In the genomic region with DNA sequence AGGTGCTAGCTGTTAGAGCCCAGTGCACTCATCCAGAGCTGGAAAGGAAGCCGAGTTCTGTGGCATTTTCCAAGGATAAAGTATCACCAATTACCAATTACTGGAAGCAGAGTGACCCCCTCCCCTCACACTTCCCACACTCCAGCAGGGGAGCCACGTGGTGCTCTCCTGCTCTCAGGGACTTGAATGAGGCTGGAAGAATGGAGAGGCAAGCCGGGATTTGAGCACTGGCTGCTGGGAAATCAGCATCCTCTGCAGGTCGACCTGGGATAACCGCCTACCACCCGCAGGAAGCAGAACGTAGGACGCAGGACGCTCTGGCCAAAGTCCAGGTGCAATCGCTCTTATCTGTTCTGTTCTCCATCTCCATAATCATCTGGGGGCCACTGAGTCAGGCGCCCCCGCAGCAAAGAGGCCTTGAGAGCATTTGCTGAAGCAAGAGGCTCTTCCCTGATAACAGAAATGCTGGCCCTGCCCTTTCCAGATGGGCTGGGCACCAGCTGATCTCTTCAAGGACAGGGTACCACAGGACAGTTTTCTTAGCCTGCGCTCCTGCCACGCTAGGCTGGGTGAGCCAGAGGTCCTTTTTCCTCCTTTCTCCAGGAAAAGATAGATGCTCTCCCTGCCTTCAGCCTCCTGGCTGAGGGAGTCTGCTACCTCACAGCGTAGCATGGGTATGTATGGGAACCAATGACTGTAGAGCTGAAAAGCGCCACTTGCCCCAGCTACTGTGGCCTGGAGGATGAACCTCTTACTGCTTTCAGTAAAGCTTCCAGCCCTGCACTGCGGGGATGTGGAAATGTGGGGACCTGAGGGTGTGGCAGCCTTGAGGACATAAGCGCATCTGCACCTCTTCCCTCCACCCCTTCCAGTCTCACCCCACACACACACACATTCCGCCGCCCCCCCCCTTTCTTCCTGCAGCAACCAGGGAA, we compare ENCODE assay signal across 8 mouse cellular contexts. TPM values are rescaled to one million over a fixed set of nuclear protein-coding genes. Genes with fewer than 3 reads are reported as not detected.
A peak's percentile ranks its signal among the peaks of the same experiment; 100 is the strongest.
DNase-seq lines count a peak whose midpoint lies in the region; ATAC-seq and TF ChIP-seq lines count a peak whose summit lies in the region.

No protein-coding gene starts in this region.

- H3K36me3 ChIP-seq in heart, embryonic 10.5 days, result no peaks in the 10 kb centered on the region
- H3K36me3 ChIP-seq in E14TG2a.4 (ENCODE audit: insufficient read depth, low read length), result no peaks in the 10 kb centered on the region
- H3K36me3 ChIP-seq in forebrain, embryonic 13.5 days (ENCODE audit: poor library complexity, severe bottlenecking), result no peaks in the 10 kb centered on the region
- H3K36me3 ChIP-seq in liver, embryonic 15.5 days (replicated peaks), result no peaks in the 10 kb centered on the region

- H3K27ac ChIP-seq in heart, embryonic 10.5 days, result peak overlapping the region; percentile 52; the same call in 1 of the 2 replicates
- no peak overlapping the region for H3K27ac ChIP-seq in forebrain, embryonic 13.5 days
- no peak overlapping the region for H3K27ac ChIP-seq in liver, embryonic 15.5 days (replicated peaks)

- peaks cover 19% of the 10 kb centered on the region for H3K4me1 ChIP-seq in heart, embryonic 10.5 days
- H3K4me1 ChIP-seq in E14TG2a.4 (replicated peaks; ENCODE audit: low read depth, low read length), result peaks cover 64% of the 10 kb centered on the region
- H3K4me1 ChIP-seq in forebrain, embryonic 13.5 days, result 0 out of 2 replicates have a peak, but pooled peaks cover 13% of the 10 kb centered on the region
- peaks cover 12% of the 10 kb centered on the region for H3K4me1 ChIP-seq in liver, embryonic 15.5 days (replicated peaks)

- peak overlapping the region; percentile 38 for H3K4me2 ChIP-seq in forebrain, embryonic 13.5 days
- peak overlapping the region; percentile 49 for H3K4me2 ChIP-seq in liver, embryonic 15.5 days

- peaks cover 4% of the 10 kb centered on the region; the same call in 1 of the 2 replicates for H3K27me3 ChIP-seq in heart, embryonic 10.5 days (ENCODE audit: insufficient read depth, poor library complexity, severe bottlenecking)
- H3K27me3 ChIP-seq in E14TG2a.4 (ENCODE audit: insufficient read depth, low read length), result peaks cover 21% of the 10 kb centered on the region
- H3K27me3 ChIP-seq in forebrain, embryonic 13.5 days, result no peaks in the 10 kb centered on the region
- H3K27me3 ChIP-seq in liver, embryonic 15.5 days, result peaks cover 12% of the 10 kb centered on the region; the same call in 1 of the 2 replicates

- peak overlapping the region; percentile 12; the same call in 1 of the 2 replicates for H3K9ac ChIP-seq in forebrain, embryonic 13.5 days
- H3K9ac ChIP-seq in liver, embryonic 15.5 days, result no peak overlapping the region

- H3K9me3 ChIP-seq in heart, embryonic 10.5 days, result no peaks in the 10 kb centered on the region
- no peaks in the 10 kb centered on the region for H3K9me3 ChIP-seq in E14TG2a.4 (ENCODE audit: low read length)
- H3K9me3 ChIP-seq in forebrain, embryonic 13.5 days (replicated peaks), result no peaks in the 10 kb centered on the region
- H3K9me3 ChIP-seq in liver, embryonic 15.5 days (replicated peaks), result no peaks in the 10 kb centered on the region

- no peak for ATAC-seq in forebrain, embryonic 13.5 days
- no peak for ATAC-seq in liver, embryonic 15.5 days (ENCODE audit: insufficient read depth)

- DNase-seq in heart, embryonic 10.5 days (ENCODE audit: low spot score), result no peak
- no peak for DNase-seq in heart, postnatal 4 days
- no peak for DNase-seq in right cerebral cortex, postnatal 25 days
- no peak for DNase-seq in B cell, adult 2 months
- no peak for DNase-seq in gastrocnemius, postnatal 10 days

- H3K4me3 ChIP-seq in heart, embryonic 10.5 days, result peak overlapping the region; percentile 51
- peak overlapping the region; percentile 60 for H3K4me3 ChIP-seq in E14TG2a.4 (replicated peaks; ENCODE audit: low read length)
- no peak overlapping the region for H3K4me3 ChIP-seq in forebrain, embryonic 13.5 days
- H3K4me3 ChIP-seq in liver, embryonic 15.5 days (replicated peaks), result no peak overlapping the region

- WGBS in heart, embryonic 10.5 days, result 34% methylated on average over 20 of the region's 20 CpGs
- 40% methylated on average over 20 of the region's 20 CpGs for WGBS in forebrain, embryonic 13.5 days
- WGBS in liver, embryonic 15.5 days (ENCODE audit: insufficient replicate concordance), result 31% methylated on average over 20 of the region's 20 CpGs

- TF ChIP-seq CTCF in E14TG2a.4 (conservative IDR thresholded peaks at IDR 0.05; ENCODE audit: low read length), result no peak

RNA-seq across cellular contexts. Expression of a gene that starts 27.5 kb away (rescaled TPM):
- 0.27 and 0.79 TPM in 2 replicates for polyA plus RNA-seq in heart, embryonic 10.5 days (2016; fragmentation: Nextera tagmentation; extraction: Ambion mirVana)
- 1 to 10 TPM; 1.0 to 1.2 TPM for total RNA-seq in heart, postnatal 4 days (2021)
- 1.8 and 2.4 TPM in 2 replicates for polyA plus RNA-seq in forebrain, embryonic 13.5 days (2015; fragmentation: Nextera tagmentation; extraction: Ambion mirVana)
- 0.23 and 0.48 TPM in 2 replicates for polyA plus RNA-seq in liver, embryonic 15.5 days (2015; fragmentation: Nextera tagmentation; extraction: Ambion mirVana)
- 1 to 10 TPM; 5.9 to 7.5 TPM for total RNA-seq in gastrocnemius, postnatal 10 days (2021)

RNA-seq across cellular contexts. Expression of a gene that starts 27.5 kb away (rescaled TPM):
- 0.09 and 0.34 TPM in 2 replicates for polyA plus RNA-seq in heart, embryonic 10.5 days (2016; fragmentation: Nextera tagmentation; extraction: Ambion mirVana)
- under 1 TPM in 1 of 2 experiments, not detected in 1; 0.07 TPM for total RNA-seq in heart, postnatal 4 days (2021)
- 0.09 and 0.16 TPM in 2 replicates for polyA plus RNA-seq in forebrain, embryonic 13.5 days (2015; fragmentation: Nextera tagmentation; extraction: Ambion mirVana)
- polyA plus RNA-seq in liver, embryonic 15.5 days (2015; fragmentation: Nextera tagmentation; extraction: Ambion mirVana), result 0.02 and 0.07 TPM in 2 replicates
- total RNA-seq in gastrocnemius, postnatal 10 days (2021), result under 1 TPM in 1 of 2 experiments, not detected in 1; 0.05 TPM

RNA-seq across cellular contexts. Expression of a gene that starts 42.1 kb away (rescaled TPM):
- polyA plus RNA-seq in heart, embryonic 10.5 days (2016; fragmentation: Nextera tagmentation; extraction: Ambion mirVana), result 95.3 and 109 TPM in 2 replicates
- 10 to 100 TPM; 60.4 to 66.7 TPM for total RNA-seq in heart, postnatal 4 days (2021)
- polyA plus RNA-seq in forebrain, embryonic 13.5 days (2015; fragmentation: Nextera tagmentation; extraction: Ambion mirVana), result 99.7 and 103 TPM in 2 replicates
- polyA plus RNA-seq in liver, embryonic 15.5 days (2015; fragmentation: Nextera tagmentation; extraction: Ambion mirVana), result 38.1 and 39.4 TPM in 2 replicates
- 10 to 100 TPM; 41.2 to 47.7 TPM for total RNA-seq in gastrocnemius, postnatal 10 days (2021)

RNA-seq across cellular contexts. Expression of a gene that starts 42.2 kb away (rescaled TPM):
- 82.2 and 107 TPM in 2 replicates for polyA plus RNA-seq in heart, embryonic 10.5 days (2016; fragmentation: Nextera tagmentation; extraction: Ambion mirVana)
- total RNA-seq in heart, postnatal 4 days (2021), result 10 to 100 TPM; 25.5 to 29.0 TPM
- polyA plus RNA-seq in forebrain, embryonic 13.5 days (2015; fragmentation: Nextera tagmentation; extraction: Ambion mirVana), result 121 TPM in 2 replicates
- polyA plus RNA-seq in liver, embryonic 15.5 days (2015; fragmentation: Nextera tagmentation; extraction: Ambion mirVana), result 27.5 and 28.3 TPM in 2 replicates
- 10 to 100 TPM; 18.7 to 23.6 TPM for total RNA-seq in gastrocnemius, postnatal 10 days (2021)

Comparison
In these comparisons a context has a peak if more than half of its experiments do, and no peak if none do; other contexts are left out.
1. H3K4me3 ChIP-seq: peak in heart, embryonic 10.5 days (single experiment) and E14TG2a.4 (single experiment); none in forebrain, embryonic 13.5 days (single experiment) and liver, embryonic 15.5 days (single experiment).